Mouse (Mus musculus) erythroblast, embryonic 14.5 days (primary cell): ENCODE measurements around the gene Nrros. TPM values are rescaled to one million over a fixed set of nuclear protein-coding genes. Genes with fewer than 3 reads are reported as not detected.

Source experiments
- H3K27me3 ChIP-seq: 2 replicates; pipeline ENCODE4 v1.6.1; 2012; ENCODE audit warnings: inconsistent platforms; ENCODE audit not compliant: control insufficient read depth
- H3K36me3 ChIP-seq: 2 replicates; pipeline ENCODE4 v1.6.1; 2012; ENCODE audit warnings: mild to moderate bottlenecking, inconsistent platforms; ENCODE audit not compliant: control insufficient read depth
- H3K4me1 ChIP-seq: 2 replicates; pipeline ENCODE4 v1.6.1; 2012; ENCODE audit warnings: inconsistent platforms; ENCODE audit not compliant: control insufficient read depth
- H3K4me3 ChIP-seq: replicated peaks from 2 replicates; pipeline ENCODE3; 2012; ENCODE audit warnings: moderate library complexity, mild to moderate bottlenecking, inconsistent platforms
- H3K9me3 ChIP-seq: 2 replicates; pipeline ENCODE4 v1.6.1; 2012; ENCODE audit warnings: low read length, inconsistent platforms, mixed read lengths; ENCODE audit not compliant: control insufficient read depth
- GATA1 ChIP-seq: IDR thresholded peaks from 2 replicates; pipeline ENCODE4 v1.6.1; 2012; ENCODE audit warnings: low read length, inconsistent platforms, mixed read lengths
- TAL1 ChIP-seq: IDR thresholded peaks from 3 replicates; pipeline ENCODE4 v1.6.1; 2012; ENCODE audit warnings: low read length, inconsistent platforms, mixed read lengths
- polyA plus RNA-seq: library from polyadenylated mRNA; stranded (reverse); fragments of >175 nt; gene quantifications from 2 replicates; pipeline ENCODE4 v1.2.3, GENCODE M21; 2012

Gene Nrros
- polyA plus RNA-seq, 1 experiment: 0.60 TPM

GRCm38 (mm10) chr16:32147589-32148207 lies 17.7 kb downstream of the Nrros start:
- no peaks in the 10 kb centered on the region for H3K27me3 ChIP-seq

GRCm38 (mm10) chr16:32144592-32144991 lies 20.8 kb downstream of the Nrros start:
- H3K9me3 ChIP-seq: no peaks in the 10 kb centered on the region
- no peaks in the 10 kb centered on the region for H3K27me3 ChIP-seq
- peaks cover 29% of the 10 kb centered on the region for H3K36me3 ChIP-seq
- no peak overlapping the region for H3K4me3 ChIP-seq
- TF ChIP-seq GATA1: no peak
- no peak for TF ChIP-seq TAL1
- no peaks in the 10 kb centered on the region for H3K4me1 ChIP-seq

More at GRCm38 (mm10) chr16:32147589-32148207, 17.7 kb downstream of the Nrros start:
- TF ChIP-seq GATA1 (no peak), TAL1 (no peak)
- Histone ChIP-seq H3K9me3 (no peaks in the 10 kb centered on the region), H3K36me3 (peaks cover 29% of the 10 kb centered on the region), H3K4me1 (no peaks in the 10 kb centered on the region), H3K4me3 (no peak overlapping the region)

- H3K9me3 ChIP-seq: no peaks in the 10 kb centered on the region
- no peaks in the 10 kb centered on the region for H3K4me1 ChIP-seq
- peaks cover 3% of the 10 kb centered on the region; the same call in 1 of the 2 replicates for H3K27me3 ChIP-seq
- TF ChIP-seq GATA1 (no peak), TAL1 (no peak)
- H3K36me3 ChIP-seq: peaks cover 29% of the 10 kb centered on the region
- H3K4me3 ChIP-seq: no peak overlapping the region
Measured at GRCm38 (mm10) chr16:32143766-32144165, 21.6 kb downstream of the Nrros start.

- no peaks in the 10 kb centered on the region for H3K4me1 ChIP-seq
- H3K27me3 ChIP-seq: peaks cover 3% of the 10 kb centered on the region; the same call in 1 of the 2 replicates
- no peaks in the 10 kb centered on the region for H3K9me3 ChIP-seq
- TF ChIP-seq TAL1 (no peak), GATA1 (no peak)
- no peak overlapping the region for H3K4me3 ChIP-seq
- peaks cover 13% of the 10 kb centered on the region for H3K36me3 ChIP-seq
Measured at GRCm38 (mm10) chr16:32138954-32139353, 26.4 kb downstream of the Nrros start.

GRCm38 (mm10) chr16:32135842-32136357 lies 29.5 kb downstream of the Nrros start:
- H3K4me3 ChIP-seq: no peak overlapping the region
- TF ChIP-seq GATA1 (no peak), TAL1 (no peak)

GRCm38 (mm10) chr16:32133148-32133547 lies 32.2 kb downstream of the Nrros start:
- Histone ChIP-seq H3K4me1 (peaks cover 19% of the 10 kb centered on the region), H3K4me3 (no peak overlapping the region), H3K27me3 (no peaks in the 10 kb centered on the region), H3K36me3 (no peaks in the 10 kb centered on the region), H3K9me3 (no peaks in the 10 kb centered on the region)
- TF ChIP-seq TAL1 (no peak), GATA1 (no peak)

More at GRCm38 (mm10) chr16:32135842-32136357, 29.5 kb downstream of the Nrros start:
- H3K36me3 ChIP-seq: no peaks in the 10 kb centered on the region
- H3K4me1 ChIP-seq: peaks cover 2% of the 10 kb centered on the region
- no peaks in the 10 kb centered on the region for H3K9me3 ChIP-seq
- peaks cover 3% of the 10 kb centered on the region; the same call in 1 of the 2 replicates for H3K27me3 ChIP-seq

GRCm38 (mm10) chr16:32130190-32130826 lies 35.1 kb downstream of the Nrros start:
- TF ChIP-seq GATA1 (no peak), TAL1 (no peak)
- Histone ChIP-seq H3K36me3 (no peaks in the 10 kb centered on the region), H3K9me3 (no peaks in the 10 kb centered on the region), H3K4me1 (peaks cover 19% of the 10 kb centered on the region), H3K27me3 (no peaks in the 10 kb centered on the region), H3K4me3 (peak overlapping the region; percentile 67)

GRCm38 (mm10) chr16:32129449-32130189 lies 35.8 kb downstream of the Nrros start:
- Histone ChIP-seq H3K4me1 (peaks cover 19% of the 10 kb centered on the region), H3K4me3 (peak overlapping the region; percentile 67), H3K36me3 (no peaks in the 10 kb centered on the region), H3K9me3 (no peaks in the 10 kb centered on the region), H3K27me3 (0 out of 2 replicates have a peak, but pooled peaks cover 2% of the 10 kb centered on the region)
- TF ChIP-seq TAL1 (no peak), GATA1 (no peak)

- H3K36me3 ChIP-seq: no peaks in the 10 kb centered on the region
- TF ChIP-seq TAL1 (no peak), GATA1 (no peak)
- no peaks in the 10 kb centered on the region for H3K9me3 ChIP-seq
- H3K4me3 ChIP-seq: no peak overlapping the region
- 0 out of 2 replicates have a peak, but pooled peaks cover 2% of the 10 kb centered on the region for H3K27me3 ChIP-seq
- H3K4me1 ChIP-seq: peaks cover 19% of the 10 kb centered on the region
Measured at GRCm38 (mm10) chr16:32127046-32127445, 38.3 kb downstream of the Nrros start.
